9 mouse cellular contexts compared by ENCODE assay signal in genomic region chr10:86704589-86705191, GRCm38 (mm10). TPM values are rescaled to one million over a fixed set of nuclear protein-coding genes. Genes with fewer than 3 reads are reported as not detected.
DNase-seq lines count a peak whose midpoint lies in the region; ATAC-seq and TF ChIP-seq lines count a peak whose summit lies in the region.
"Had no signal": no experiment of that assay in that cellular context is flagged by ENCODE, and none has a peak within 500 bp of the region (broad histone marks: within the 10 kb centered on the region; RNA-seq: fewer than 3 reads in every experiment).

No protein-coding gene starts in this region.

- peak overlapping the region; percentile 78 for H3K27ac ChIP-seq in ES-E14 (ENCODE audit: insufficient read depth, low read depth, low read length, poor library complexity, severe bottlenecking)
- H3K27ac ChIP-seq in heart, embryonic 11.5 days (ENCODE audit: low read depth, low read length) = peak overlapping the region; percentile 93

- no peaks in the 10 kb centered on the region for H3K9me3 ChIP-seq in ES-E14 (ENCODE audit: control insufficient read depth, insufficient read depth, low read depth, low read length)
- no peaks in the 10 kb centered on the region for H3K9me3 ChIP-seq in heart, embryonic 11.5 days (replicated peaks; ENCODE audit: control insufficient read depth, low read length)

- H3K36me3 ChIP-seq in ES-E14 (ENCODE audit: control insufficient read depth, insufficient read depth, low read length, poor library complexity, severe bottlenecking) = peaks cover 36% of the 10 kb centered on the region
- peaks cover 25% of the 10 kb centered on the region for H3K36me3 ChIP-seq in heart, embryonic 11.5 days (ENCODE audit: control insufficient read depth, insufficient read depth, low read length)

- peak overlapping the region; percentile 80 for H3K4me2 ChIP-seq in heart, embryonic 11.5 days

- peak overlapping the region; percentile 98 for H3K9ac ChIP-seq in ES-E14 (ENCODE audit: insufficient read depth, low read depth, low read length, poor library complexity, severe bottlenecking)
- H3K9ac ChIP-seq in heart, embryonic 11.5 days (ENCODE audit: low read depth, low read length) = peak overlapping the region; percentile 99

- H3K4me1 ChIP-seq in ES-E14 (ENCODE audit: control insufficient read depth in 2 of 2, insufficient read depth in 2 of 2, low read length in 2 of 2, poor library complexity in 1 of 2) = peaks cover 0 to 2% of the 10 kb centered on the region in 2 experiments; a peak in 1 of 4 replicates
- H3K4me1 ChIP-seq in heart, embryonic 11.5 days (ENCODE audit: control insufficient read depth, insufficient read depth, low read length) = peaks cover 39% of the 10 kb centered on the region

- under 1% methylated on average over 33 of the region's 33 CpGs for WGBS in heart, embryonic 11.5 days (ENCODE audit: insufficient replicate concordance)

- in situ Hi-C loops in ES-E14 (cut with MboI; ENCODE audit: low sequenced_read_pairs in 2 of 2, unreplicated experiment in 2 of 2) = no loop called here

- no peaks in the 10 kb centered on the region for H3K27me3 ChIP-seq in heart, embryonic 11.5 days (ENCODE audit: control insufficient read depth, insufficient read depth, low read length)
- H3K27me3 ChIP-seq: Patski had no signal

- H3K4me3 ChIP-seq in ES-E14 (ENCODE audit: insufficient read depth in 1 of 2, low read depth in 1 of 2, low read length in 2 of 2, poor library complexity in 1 of 2, severe bottlenecking in 1 of 2) = peak overlapping the region; percentile 93 to 94
- H3K4me3 ChIP-seq in heart, embryonic 11.5 days (ENCODE audit: low read depth, low read length) = peak overlapping the region; percentile 88

- ATAC-seq in heart, embryonic 11.5 days (replicated peaks; ENCODE audit: insufficient number of reproducible peaks, low FRiP score, low TSS enrichment) = no peak

- DNase-seq in cerebellum, postnatal 10 days = peak; percentile 58
- no peak for DNase-seq in cerebellum, adult 11 months
- DNase-seq in ES-E14 (ENCODE audit: low read depth, low spot score) = no peak
- DNase-seq in embryo, embryonic 10.5 days (ENCODE audit: low spot score) = peak; percentile 72
- DNase-seq in kidney, postnatal 25 days = peak; percentile 22 to 56
- peak; percentile 58 for DNase-seq in lung, postnatal 36 days
- DNase-seq in retina, embryonic 14.5 days (ENCODE audit: low spot score) = peak; percentile 36

TF ChIP-seq in ES-E14, 5 proteins besides CTCF, POLR2A, EP300 and RAD21:
- TF ChIP-seq ZNF384 (IDR thresholded peaks at IDR 0.05; ENCODE audit: low read depth, low read length) = no peak
- TF ChIP-seq ZC3H11A (IDR thresholded peaks at IDR 0.05; ENCODE audit: borderline replicate concordance, low read depth, low read length) = no peak
- no peak for TF ChIP-seq HCFC1 (IDR thresholded peaks at IDR 0.05; ENCODE audit: borderline replicate concordance, insufficient read depth, low read length)
- TF ChIP-seq CHD2 (IDR thresholded peaks at IDR 0.05; ENCODE audit: low read depth, low read length) = no peak
- no peak for TF ChIP-seq MAFK (IDR thresholded peaks at IDR 0.05; ENCODE audit: insufficient read depth, low read depth, low read length)

RNA-seq across cellular contexts. Expression of gene Hsp90b1, which starts 0.6 kb away (rescaled TPM):
- 876 and 957 TPM in 2 replicates for total RNA-seq in ES-E14 (2012; rRNA removed)
- 488 and 548 TPM in 2 replicates for polyA plus RNA-seq in heart, embryonic 11.5 days (2014; fragmentation: Nextera tagmentation; extraction: Ambion mirVana)

RNA-seq across cellular contexts. Expression of gene Ttc41, which starts 0.9 kb away (rescaled TPM):
- total RNA-seq in ES-E14 (2012; rRNA removed) = 1.1 and 1.6 TPM in 2 replicates
- 1.6 and 2.7 TPM in 2 replicates for polyA plus RNA-seq in heart, embryonic 11.5 days (2014; fragmentation: Nextera tagmentation; extraction: Ambion mirVana)

RNA-seq across cellular contexts. Expression of gene Gm49358, which starts 59.1 kb away (rescaled TPM):
- total RNA-seq in ES-E14 (2012; rRNA removed) = 0.58 and 1.4 TPM in 2 replicates
- not detected in 2 replicates for polyA plus RNA-seq in heart, embryonic 11.5 days (2014; fragmentation: Nextera tagmentation; extraction: Ambion mirVana)

Comparison
In these comparisons a context has a peak if more than half of its experiments do, and no peak if none do; other contexts are left out.
1. DNase-seq: peak in cerebellum, postnatal 10 days (2 of 2), embryo, embryonic 10.5 days (single experiment), kidney, postnatal 25 days (2 of 2), lung, postnatal 36 days (single experiment) and retina, embryonic 14.5 days (single experiment); none in cerebellum, adult 11 months (single experiment) and ES-E14 (single experiment).